Mouse (Mus musculus) heart, adult 18-20 months (tissue): ENCODE data around the gene Slc22a23. TPM values are rescaled to one million over a fixed set of nuclear protein-coding genes. Genes with fewer than 3 reads are reported as not detected.

Experiments
- DNase-seq, 2 experiments: peaks; one replicate each; pipeline ENCODE4 v3.0.0; 2021 to 2022; ENCODE audit warnings: mixed read lengths in 1 of 2
- total RNA-seq, 2 experiments: library from RNA; stranded (reverse); gene quantifications; 2 replicates each; pipeline ENCODE4 v1.2.3; 2021

The Slc22a23 gene
- total RNA-seq, 2 experiments from 2014 or later, result 10.3 to 13.7 TPM

DNA sequence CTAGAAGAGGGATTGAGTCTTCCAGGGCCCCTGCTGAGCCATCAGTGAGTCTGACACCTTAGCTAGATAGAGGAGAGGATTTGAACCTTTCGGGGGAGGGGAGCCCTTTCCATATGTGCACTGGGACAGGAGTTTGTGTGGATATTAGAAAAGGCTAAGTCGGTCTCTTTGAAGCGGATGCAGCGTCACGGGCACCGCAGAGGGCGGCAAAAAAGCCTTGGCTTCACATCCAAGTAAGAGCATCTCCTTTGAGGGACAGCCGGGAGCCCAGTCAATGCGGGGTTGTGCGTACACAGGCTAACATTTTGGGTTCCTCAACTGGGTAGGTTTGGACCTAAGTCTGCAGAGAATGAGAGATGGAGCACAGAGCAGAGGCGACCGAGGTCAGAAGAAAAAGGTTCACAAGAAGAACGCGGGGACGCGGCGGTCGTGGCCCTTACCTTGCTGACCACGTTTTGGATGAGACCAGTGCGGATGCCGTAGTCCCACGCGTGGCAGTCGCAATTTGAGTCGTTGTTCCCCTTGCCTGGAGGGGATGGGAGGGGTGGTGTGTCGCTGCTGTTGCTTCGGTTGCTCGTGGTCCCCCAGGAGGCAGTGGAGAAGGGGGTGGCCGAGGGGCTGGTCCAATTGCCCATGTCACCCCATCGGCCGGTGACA lies 1.1 kb downstream of the Slc22a23 start:
- DNase-seq, result peak in 1 of 2 experiments; percentile 44

DNA sequence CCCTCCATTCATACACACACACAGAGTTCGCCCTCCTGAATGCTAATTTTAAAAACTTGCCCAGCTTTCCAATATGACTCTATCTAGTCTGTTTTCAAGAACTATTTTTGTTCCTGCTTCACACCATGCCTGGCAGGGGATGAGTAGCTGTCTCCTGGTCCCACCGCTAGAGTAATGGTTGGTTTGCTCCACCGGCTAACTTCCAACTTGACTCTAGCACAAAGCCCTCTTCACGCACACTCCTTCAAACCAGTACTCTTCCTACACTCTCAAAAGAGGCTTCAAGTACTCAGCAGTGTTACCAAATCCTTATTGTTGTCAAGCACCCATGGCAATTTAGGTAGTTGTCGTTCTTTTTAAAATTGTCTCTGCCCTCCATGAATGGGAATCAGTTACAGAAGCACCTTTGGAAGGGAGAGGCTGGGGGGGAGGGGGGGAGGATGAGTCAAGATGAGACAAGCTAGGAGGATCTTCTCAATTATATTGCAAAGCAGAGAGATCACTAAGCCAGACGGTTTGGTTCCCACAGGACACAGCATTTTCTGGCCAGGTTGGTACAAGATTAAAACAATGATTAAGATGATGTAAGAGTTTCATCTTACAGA lies 2.6 kb downstream of the Slc22a23 start:
- DNase-seq, result no peak

DNA sequence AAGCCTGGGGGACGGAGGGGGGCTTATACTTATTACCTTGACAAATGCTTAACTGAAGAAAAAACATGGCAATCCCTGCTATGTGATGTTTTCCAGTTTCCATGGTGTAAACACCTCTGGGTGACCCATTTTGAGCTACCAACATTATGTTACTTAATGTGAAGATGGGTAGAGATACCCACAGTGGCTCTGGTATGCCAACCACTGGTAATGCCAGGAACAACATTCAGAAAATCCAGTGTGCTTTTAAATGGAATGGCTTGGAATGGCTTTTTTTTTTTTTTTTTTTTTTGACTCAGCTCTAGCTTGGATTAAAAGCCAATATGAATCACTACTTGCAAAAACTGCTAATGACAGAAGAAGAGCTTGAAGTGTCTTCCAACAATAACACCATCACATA lies 8.1 kb downstream of the Slc22a23 start:
- DNase-seq, result no peak

DNA sequence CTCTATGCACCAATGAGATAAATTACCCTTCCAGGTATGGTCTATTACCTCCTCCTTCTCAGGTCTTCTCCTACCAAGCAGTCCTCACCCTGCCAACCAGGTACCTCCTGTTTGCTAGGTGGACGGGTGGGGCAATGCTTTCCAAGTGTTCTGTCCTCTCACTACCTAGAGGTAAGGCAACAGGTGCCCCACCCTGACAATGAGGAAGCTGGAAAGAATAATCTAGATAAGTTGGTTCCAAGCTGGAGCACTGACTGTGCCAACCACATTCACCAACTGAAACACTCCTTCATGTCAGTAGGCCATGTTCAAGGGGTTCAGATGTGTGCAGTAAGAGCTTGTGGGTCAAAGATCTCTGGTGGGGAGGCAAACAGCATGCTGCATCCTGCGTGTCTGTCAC lies 10.1 kb downstream of the Slc22a23 start:
- DNase-seq, result no peak

DNA sequence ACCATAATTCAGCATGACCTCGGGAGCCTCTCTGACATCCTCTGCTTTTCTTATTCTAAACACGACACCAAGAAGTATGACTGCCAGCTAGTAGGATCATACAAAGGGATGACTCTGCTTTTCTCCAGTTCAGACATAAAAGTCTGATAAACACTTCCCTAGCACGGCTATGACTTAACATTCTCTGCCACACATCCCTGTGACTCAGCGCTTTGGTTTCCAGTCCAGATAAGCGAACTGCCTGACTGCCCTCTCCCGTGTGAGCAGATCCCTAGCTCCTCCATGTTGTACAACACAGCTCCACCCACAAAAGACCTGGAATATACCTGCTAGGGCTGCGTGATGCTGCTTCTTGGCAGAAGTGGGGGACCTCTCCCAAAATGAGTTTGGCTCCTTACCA lies 12.2 kb downstream of the Slc22a23 start:
- DNase-seq, result peak; percentile 47 to 52

DNA sequence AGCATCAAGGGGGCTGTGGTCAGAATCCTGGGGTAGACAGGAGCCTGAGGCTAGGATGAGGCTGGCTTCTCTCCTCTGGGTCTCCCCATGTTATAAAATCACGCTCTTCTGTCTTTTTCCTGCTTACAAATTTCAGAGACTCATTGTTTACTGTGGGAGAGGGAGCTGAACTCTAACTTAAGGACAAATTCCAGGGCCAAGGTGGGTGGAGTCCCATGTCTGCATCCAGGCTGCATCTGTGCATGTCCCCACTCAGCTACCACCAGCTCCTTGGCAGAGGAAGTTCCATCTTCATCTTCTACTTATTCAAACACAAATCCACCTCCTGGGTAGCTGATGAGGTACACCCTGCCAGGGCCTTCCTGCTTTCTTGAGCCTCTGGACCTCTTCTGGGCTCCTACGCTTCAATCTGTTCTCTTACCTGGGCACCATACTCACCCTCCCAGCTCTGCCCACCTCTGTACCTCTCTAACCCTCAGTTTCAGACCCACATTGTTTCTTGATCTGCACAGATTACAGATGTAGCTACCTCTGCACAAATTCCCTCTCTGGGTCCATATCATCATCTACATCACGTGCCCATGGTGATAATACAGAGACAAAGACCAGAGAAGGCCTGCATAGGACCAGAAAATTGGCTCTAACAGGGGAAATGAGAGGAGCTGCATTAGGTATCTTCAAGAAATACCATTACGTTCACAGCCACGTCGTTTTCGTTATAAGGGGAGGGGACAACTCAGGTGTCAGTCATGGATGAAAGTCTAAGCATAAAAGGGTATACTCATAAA lies 13.4 kb downstream of the Slc22a23 start:
- no peak for DNase-seq

DNA sequence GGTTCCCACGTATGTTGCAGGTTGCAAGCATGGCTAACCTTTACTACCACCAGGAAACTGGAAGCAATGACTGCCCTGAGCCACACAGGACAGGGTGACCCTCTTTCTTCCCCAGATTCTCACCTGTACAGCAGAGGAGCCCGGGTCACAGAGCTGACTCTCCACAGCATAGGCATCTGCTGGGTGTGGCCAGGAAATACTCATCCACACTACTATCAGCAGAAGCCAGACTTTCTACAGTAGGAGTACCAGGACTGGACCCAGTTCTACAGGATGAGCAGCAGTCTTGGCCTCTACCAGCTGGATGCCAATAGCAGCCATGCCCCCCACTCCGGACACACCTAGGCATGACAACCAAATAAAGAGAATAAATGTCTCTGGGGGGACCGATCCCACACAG lies 15.4 kb downstream of the Slc22a23 start:
- DNase-seq, result no peak

DNA sequence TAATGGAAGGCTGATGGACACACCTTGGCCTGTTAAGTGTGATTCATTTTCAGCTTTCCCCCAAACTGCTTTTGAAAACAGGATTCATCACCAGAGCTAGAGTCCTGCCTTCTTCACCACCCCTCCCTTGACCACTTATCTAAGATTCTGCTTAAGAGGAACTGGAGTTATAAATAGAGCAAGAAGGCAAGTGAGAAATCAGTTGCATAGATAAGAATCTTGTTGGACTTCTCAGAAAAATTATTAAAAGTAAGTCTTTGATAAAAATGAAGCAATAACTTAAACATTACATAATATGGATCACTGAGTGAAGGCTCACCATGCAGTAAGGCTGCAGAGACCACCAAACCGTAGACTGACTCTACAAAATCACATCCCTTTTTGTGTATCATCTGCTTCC lies 18.0 kb downstream of the Slc22a23 start:
- no peak for DNase-seq

DNA sequence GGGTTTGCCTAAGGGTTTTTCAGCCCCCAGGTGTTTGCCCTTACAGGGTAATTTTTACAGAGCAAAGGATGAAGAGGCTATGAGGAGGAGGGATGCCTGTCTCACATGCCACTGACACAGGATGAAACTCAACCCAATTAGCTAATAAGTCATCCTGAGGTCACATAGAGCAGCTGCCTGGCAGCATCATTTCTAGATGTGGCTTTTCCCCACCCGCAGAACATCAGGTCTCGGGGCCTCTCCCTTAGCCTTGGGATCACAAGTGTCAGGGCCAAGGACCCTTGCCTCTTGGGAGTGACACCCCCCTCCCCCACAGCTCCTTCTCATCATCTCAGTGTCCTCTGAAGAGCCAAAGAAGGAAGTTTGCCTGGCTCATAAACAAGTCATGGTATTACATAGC lies 21.6 kb downstream of the Slc22a23 start:
- no peak for DNase-seq

DNA sequence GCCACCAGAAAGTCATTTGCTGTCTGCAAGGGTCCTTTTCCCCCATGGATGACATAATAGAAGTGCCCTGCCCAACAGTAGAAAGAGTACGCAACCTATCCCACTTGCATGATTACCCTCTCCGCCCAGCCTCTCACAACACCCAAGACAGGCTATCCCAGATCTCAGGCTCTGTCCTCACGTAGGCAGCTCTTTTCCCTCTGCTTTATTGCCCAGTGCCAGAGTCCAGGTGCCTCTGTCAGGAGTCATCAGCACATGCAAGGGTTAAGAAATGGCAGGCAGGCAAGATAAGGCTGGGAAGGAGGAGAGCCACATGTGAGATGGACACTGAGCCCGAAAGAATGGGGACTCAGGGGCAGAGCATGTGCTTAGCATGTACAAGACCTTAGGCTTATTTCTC lies 24.5 kb downstream of the Slc22a23 start:
- no peak for DNase-seq

DNA sequence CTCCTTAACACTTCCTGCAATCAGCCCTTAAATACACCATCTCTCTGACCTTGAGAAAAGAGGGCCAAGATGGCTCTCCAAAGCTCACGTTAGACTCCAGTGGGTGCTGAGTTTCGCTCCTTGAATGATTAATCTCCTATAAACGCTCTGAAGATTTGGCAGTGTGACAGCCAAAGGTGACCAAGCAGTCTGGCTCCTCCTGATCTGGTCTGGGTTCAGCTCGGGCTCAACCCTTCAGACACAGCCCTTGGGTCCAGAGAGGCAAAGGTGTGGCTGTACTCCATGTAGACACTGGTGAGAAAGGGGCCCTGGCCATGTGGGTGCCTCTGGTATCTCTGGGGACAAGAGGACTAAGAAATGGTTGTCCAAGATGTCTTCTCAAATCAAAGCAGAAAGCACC lies 27.9 kb downstream of the Slc22a23 start:
- no peak for DNase-seq

DNA sequence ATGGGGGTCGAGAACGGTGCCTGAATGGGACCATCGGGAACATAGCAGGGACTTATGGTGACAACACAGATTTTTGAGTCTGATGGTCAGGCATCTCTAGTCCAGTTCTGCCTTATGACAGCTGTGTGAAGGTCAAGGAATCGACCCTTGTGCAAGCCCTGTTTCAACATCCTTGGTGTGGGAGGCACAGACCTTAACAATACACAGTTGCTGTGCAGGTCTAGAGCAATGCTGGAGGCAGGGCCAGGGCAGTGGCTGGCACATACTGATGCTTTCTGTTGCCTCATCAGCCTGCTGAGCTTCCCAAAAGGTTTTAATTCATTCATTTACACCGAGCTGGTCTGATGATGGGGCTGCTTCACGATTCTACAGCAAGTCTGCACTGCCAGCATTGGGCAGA lies 28.5 kb downstream of the Slc22a23 start:
- DNase-seq, result no peak

DNA sequence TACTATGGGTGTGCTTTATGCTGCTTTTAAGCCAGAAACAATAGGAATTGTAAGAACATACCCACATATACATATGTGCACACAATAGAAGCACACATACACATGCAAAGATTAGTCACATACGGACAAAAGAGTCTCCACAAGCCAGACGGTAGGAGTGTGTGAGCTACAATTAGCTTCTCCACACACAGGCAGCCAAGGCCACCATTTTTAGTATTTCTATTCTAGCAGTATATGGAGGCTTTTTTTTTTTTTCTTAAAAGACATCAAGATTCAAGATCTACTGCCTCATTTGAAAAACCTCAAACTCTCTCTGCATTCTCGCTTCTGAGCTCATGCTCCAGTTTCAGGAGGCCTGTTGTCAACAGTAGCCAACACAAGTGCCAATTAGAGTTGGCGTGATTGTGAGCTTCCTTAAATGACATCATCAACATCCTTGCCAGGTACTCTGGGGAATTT lies 31.9 kb downstream of the Slc22a23 start:
- peak; percentile 13 to 18 for DNase-seq

DNA sequence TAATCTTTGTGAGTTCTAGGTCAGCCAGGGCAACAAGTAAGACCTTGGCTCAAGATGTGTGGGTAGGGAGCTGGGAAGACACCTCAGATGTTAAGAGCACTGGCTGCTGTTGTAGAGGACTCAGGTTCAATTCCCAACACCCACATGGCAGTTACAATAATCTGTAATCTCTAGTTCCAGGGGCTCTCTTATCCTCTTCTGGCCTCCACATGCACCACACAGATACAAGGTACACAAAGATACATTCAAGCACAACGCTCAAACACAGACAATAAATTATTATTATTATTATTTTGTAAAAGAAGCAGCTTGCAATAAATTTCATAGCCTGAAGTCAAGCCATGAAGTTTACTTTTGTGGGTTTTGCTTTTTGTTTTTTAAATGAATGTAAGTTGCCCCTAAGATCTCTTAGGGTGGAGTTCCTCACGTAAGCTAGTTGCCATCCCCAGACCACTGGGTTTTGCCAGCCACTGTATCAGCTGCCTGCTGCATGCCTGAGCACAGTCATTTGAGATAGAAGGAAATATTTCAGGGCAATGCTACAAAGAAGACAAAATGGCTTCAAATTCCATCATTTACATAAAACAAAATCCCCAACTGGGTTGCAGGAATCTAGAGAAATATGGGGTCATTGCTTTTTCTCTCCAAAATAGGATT lies 32.5 kb downstream of the Slc22a23 start:
- no peak for DNase-seq

DNA sequence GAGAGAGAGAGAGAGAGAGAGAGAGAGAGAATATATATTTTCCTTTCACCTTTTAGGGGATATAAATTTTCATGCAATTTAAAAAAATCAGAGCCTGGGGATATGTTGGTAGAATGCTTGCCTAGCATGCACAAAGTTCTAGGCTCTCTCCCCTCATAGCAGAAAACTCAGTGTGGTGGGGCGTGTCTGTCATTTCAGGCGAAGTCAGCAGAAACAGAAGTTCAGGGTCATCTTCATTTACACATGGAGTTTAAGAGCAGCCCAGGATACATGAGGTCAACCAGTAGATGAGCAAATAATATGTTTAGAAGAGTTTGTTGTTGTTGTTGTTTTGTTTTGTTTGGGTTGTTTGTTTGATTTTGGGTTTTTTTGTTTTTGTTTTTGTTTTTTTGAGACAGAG lies 33.4 kb downstream of the Slc22a23 start:
- no peak for DNase-seq

DNA sequence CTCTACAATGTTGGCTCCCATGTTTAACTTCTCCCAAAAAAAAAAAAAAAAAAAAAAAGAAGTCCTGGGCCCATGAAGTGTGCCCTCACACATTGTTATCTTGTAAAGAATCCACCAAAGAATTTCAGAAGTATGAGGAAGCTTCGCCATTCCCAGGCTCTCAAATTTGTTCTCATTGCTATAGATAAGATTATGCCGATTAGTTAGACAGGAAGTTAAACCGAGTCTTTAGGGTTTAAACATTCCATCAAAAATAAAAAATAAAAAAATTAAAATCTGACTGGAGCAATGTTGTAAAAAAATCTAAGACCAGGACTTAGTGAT lies 36.4 kb downstream of the Slc22a23 start:
- no peak for DNase-seq

DNA sequence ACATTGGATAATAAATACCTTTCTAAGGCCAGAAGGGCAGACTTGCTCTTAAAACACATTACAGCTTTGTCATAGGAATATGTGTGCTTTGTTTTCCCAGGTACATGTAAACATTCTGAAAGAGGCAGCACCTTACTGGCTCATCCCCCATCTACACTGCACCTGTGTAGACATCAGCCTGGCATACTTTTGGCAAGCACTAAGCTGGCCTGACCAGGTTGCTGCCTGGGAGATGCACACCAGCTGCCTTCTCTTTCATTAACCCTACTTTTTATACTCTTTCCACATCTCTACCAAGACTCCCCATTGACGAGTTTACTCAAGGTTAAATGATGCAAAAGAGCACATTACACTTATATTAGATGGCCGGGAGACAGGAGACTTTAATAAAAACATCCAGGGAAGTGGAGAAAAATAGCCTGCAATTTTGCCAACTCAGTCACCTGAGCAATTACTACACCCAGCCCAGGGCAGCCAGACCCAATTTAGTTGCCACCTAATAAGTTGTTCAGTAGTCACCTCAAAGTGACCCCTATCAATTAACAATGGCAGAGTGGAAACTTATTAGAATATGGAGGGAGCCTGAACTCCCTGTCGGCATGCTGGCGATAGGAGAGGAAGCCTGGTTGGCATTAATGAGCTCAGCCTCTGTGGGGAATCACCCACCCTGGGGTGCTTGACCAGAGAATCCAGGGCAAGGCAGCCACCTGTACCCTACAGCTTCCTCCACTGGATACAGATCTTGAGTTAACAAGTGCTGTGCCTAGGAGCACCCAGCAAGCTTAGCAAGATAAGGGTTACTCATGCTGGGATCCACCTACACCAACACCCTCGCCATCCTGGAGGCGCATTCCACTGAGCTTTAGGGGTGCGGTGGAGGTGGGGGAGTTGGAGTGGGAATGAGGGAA lies 37.0 kb downstream of the Slc22a23 start:
- no peak for DNase-seq

DNA sequence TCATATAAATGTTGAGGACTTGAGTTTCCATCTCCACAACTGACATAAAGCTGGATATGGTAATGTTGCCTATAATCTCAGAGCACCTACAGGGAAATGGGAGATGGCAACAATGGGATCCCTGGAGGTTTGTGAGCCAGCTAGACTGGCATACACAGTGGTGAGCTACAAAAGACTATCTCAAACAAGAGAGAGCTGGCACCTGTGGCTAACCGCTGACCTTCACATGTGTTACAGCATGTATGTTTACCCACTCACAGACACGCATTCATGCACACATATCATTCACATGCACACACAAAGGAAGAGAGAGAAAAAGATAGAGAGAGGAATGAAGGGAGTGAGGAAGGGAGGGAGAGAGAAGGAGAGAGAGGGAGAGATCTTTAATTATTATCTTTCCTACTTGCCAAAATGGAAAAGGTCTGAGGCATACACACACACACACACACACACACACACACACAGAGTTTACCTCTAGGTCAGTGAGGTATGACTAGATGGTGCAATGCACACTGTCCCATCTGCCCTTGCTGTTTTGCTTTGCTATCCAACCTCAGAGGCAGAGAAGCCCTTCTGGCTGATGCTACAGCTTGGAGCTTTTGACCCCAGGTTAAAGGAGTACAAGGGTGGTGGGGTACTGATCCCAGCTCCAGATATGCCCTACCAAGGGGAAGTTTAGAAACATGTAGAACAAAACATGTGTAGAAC lies 38.9 kb downstream of the Slc22a23 start:
- no peak for DNase-seq

DNA sequence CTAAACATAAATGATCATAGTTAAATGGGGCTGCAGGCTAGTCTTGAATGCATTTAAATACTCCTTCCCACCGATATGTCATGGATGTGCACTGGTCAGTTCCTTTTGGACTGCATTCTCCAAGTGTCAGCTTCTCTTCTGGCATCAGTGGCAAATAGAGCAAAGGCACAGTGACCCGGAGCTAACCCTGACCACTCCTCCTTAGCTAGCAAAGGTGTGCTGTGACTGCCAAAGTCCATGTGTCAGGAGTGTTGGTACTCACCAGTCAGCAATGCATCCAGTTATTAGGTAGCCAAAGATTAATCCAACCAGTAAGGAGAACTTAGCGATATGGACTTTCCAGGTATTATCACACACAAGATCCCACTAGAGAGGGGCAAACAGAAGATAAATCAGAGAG lies 40.1 kb downstream of the Slc22a23 start:
- DNase-seq, result no peak

DNA sequence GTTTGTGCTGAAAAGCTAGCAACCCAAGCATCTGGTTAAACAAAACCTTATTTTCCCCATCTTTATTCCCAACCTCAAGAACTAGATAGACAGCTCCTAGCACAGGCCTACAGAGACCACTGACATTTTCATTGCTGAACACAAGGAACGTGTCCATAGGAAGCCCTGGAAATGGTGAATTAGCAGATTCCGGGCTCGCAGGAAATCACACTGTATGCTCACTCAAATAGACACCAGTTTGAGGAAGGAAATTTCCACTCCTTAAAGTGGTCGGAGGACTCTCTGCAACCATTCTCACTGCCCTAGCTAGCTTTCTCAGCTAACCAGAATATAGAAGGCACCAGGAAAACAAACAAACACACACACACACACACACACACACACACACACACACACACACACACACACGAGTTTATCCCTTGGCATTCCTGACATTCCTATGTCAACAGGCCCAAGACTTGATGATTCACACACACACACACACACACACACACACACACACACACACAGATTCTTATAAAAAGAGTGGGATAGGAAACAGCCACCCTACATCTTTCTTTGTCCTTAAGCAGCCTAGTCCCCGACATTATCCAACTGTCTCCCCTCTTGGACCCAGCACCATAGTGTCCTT lies 41.5 kb downstream of the Slc22a23 start:
- DNase-seq, result no peak

DNA sequence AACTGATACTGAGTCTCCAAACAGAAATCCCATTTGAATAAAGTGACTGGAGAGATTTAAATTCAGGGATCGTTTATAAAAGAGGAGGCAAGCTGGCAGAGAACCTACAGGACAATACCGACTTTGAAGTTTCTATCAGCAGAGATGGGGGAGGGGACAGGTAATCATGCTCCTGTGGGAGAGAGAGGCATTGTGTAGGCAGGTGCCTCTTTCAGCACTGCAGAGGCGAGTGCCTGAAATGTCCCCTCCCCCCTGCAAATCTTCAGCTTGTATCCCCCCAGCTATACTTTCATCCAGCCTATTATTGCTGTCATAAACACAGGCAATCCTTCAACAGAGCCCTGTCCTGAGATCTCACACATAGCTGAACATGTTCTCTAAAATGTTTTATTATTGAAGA lies 43.4 kb downstream of the Slc22a23 start:
- DNase-seq, result no peak
